9 mouse cellular contexts compared by ENCODE assay signal in the genomic region with DNA sequence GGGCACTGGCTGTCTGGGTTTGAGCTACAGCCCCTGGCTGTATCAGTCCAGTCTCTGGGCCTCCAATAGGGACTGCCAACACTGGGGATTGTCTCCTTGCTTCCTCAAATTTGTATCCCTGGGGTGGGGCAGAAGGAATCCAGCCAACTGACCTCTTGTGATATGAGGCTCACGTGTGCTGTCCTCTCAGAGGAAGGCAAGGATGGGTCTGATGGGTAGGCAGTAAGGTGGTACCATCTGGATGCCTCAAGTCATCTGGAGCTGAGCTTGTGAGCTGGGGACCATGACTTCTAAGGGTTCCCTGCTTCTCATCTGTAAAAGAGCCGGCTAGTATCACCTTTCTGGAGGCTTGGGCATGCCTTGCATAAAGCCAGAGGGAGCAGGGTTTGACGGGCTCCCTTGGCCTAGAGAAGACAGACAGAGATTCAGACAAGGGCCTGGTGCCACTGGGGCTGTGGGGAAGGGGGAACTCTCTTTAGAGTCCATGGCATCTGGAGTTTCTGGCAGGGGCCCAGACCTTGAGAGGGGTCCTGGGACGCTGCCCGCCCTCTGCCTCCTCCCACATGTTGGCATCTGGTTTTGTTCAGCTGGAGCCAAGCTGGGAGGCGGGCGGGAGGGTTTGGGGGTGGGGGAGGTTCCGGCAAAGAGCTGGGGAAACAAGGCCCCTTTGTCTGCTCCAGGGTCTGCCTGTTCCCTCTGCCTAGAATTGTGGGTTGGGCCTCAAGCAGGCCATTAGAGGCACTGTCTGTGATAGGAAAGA. TPM values are rescaled to one million over a fixed set of nuclear protein-coding genes. Genes with fewer than 3 reads are reported as not detected.
DNase-seq lines count a peak whose midpoint lies in the region; ATAC-seq lines count a peak whose summit lies in the region.
"Had no signal": no experiment of that assay in that cellular context is flagged by ENCODE, and none has a peak within 500 bp of the region (broad histone marks: within the 10 kb centered on the region; RNA-seq: fewer than 3 reads in every experiment).

No protein-coding gene starts in this region.

- ATAC-seq in neural tube, embryonic 13.5 days (ENCODE audit: low read depth): peak; percentile 75

- no peak overlapping the region for H3K4me3 ChIP-seq in neural tube, embryonic 13.5 days

- H3K4me1 ChIP-seq in neural tube, embryonic 13.5 days (replicated peaks): peaks cover 38% of the 10 kb centered on the region

- peak; percentile 24 for DNase-seq in adrenal gland, postnatal 14 days
- DNase-seq in adrenal gland, postnatal 10 days: no peak
- DNase-seq in cerebellum, postnatal 36 days: peak; percentile 23 to 34
- DNase-seq in frontal cortex, postnatal 25 days (ENCODE audit: low spot score in 2 of 2): peak; percentile 31 to 46
- peak; percentile 70 for DNase-seq in left cerebral cortex, adult 11 months (ENCODE audit: low spot score)
- no peak for DNase-seq in c-Kit-positive CD71-positive TER-119-positive erythroid progenitor cells, embryonic 14.5 days (ENCODE audit: low spot score)
- no peak for DNase-seq in adrenal gland, postnatal 25 days

- 0 out of 2 replicates have a peak overlapping the region, but pooled peaks have one; percentile 8 for H3K9ac ChIP-seq in neural tube, embryonic 13.5 days

- WGBS in neural tube, embryonic 13.5 days: 25% methylated on average over 8 of the region's 8 CpGs

- H3K36me3 ChIP-seq in neural tube, embryonic 13.5 days: no peaks in the 10 kb centered on the region

- H3K9me3 ChIP-seq in neural tube, embryonic 13.5 days: no peaks in the 10 kb centered on the region

- no peaks in the 10 kb centered on the region for H3K27me3 ChIP-seq in neural tube, embryonic 13.5 days

- no peak overlapping the region for H3K4me2 ChIP-seq in neural tube, embryonic 13.5 days

- peak overlapping the region; percentile 46 for H3K27ac ChIP-seq in neural tube, embryonic 13.5 days (replicated peaks)

RNA-seq across cellular contexts. Expression of a gene that starts 11.6 kb away (rescaled TPM):
- 32.3 and 38.2 TPM in 2 replicates for total RNA-seq in adrenal gland, postnatal 14 days (2021)
- 10 to 100 TPM; 59.6 to 62.1 TPM for total RNA-seq in adrenal gland, postnatal 10 days (2021)
- polyA plus RNA-seq in neural tube, embryonic 13.5 days (2015; fragmentation: Nextera tagmentation; extraction: Ambion mirVana): 34.4 and 37.7 TPM in 2 replicates
- total RNA-seq in adrenal gland, postnatal 25 days (2021): 10.1 and 11.3 TPM in 2 replicates
- total RNA-seq: neutrophil, adult 5-6 weeks had no signal

RNA-seq across cellular contexts. Expression of a gene that starts 44.1 kb away (rescaled TPM):
- total RNA-seq in adrenal gland, postnatal 14 days (2021): 6.3 and 7.4 TPM in 2 replicates
- total RNA-seq in adrenal gland, postnatal 10 days (2021): 10 to 100 TPM in 1 of 2 experiments, 1 to 10 TPM in 1; 9.7 to 12.3 TPM
- 30.6 TPM in 2 replicates for polyA plus RNA-seq in neural tube, embryonic 13.5 days (2015; fragmentation: Nextera tagmentation; extraction: Ambion mirVana)
- total RNA-seq in adrenal gland, postnatal 25 days (2021): 6.6 and 9.9 TPM in 2 replicates

Comparison
In these comparisons a context has a peak if more than half of its experiments do, and no peak if none do; other contexts are left out.
1. DNase-seq: peak in adrenal gland, postnatal 14 days (single experiment), cerebellum, postnatal 36 days (2 of 2), frontal cortex, postnatal 25 days (2 of 2) and left cerebral cortex, adult 11 months (single experiment); none in adrenal gland, postnatal 10 days (single experiment), c-Kit-positive CD71-positive TER-119-positive erythroid progenitor cells, embryonic 14.5 days (single experiment) and adrenal gland, postnatal 25 days (single experiment).